Mouse (Mus musculus) small intestine, adult 2 months (tissue): ENCODE data around the gene Tox2.

Experiments
- CTCF ChIP-seq: fragments of 200-500 bp; IDR thresholded peaks from 2 replicates; pipeline ENCODE4 v1.5.1; 2012; ENCODE audit warnings: low read depth, mild to moderate bottlenecking, control low read depth, inconsistent platforms, low read length, moderate library complexity, mixed read lengths; ENCODE audit not compliant: insufficient replicate concordance, insufficient read length; ENCODE audit errors: extremely low read depth
- POLR2A ChIP-seq: fragments of 200-500 bp; IDR thresholded peaks from 2 replicates; pipeline ENCODE4 v1.6.1; 2012; ENCODE audit warnings: low read depth, mild to moderate bottlenecking, control low read depth, inconsistent platforms, low read length, moderate library complexity

DNA sequence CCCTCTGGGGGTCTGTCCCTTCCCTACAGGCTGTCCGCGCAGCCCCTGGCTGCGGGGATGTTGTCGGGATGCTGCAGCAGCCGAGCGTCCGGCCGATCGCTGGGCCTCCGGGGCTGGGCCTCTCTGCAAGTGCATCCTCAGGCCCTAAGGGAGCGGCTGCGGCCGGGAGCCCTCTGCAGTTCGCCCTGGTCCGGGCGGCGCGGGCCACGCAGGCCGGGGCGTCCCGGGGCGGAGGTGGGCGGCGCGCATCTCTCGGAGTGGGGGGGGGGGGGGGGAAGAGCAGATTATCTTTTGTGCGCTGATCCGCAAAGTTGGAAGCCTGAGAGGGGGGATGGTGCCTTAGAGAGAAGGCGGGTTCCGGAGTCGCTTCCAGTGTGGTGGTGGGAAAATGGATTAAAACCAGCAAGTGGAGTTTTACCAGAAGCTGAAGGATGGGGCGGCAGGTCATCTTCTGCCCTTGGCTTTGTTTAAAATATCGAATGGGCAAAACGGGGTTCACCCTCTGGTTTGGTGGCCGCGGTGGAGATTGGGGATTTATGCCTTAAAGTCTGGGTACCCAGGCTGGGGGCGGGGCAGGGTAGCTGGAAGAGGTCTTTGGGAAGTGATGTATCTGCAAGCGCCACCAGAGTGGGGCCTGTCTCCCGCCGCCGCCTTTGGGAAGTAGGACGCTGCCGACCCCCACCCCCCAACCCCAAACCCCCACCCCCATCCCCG is 1.8 kb downstream of the Tox2 start:
- TF ChIP-seq CTCF: no peak
- TF ChIP-seq POLR2A: no peak
